Mouse (Mus musculus): ENCODE results near the gene Zfp423. TPM values are rescaled to one million over a fixed set of nuclear protein-coding genes. Genes with fewer than 3 reads are reported as not detected.

Gene Zfp423
- polyA plus RNA-seq, 1 experiment, result not detected

- H3K36me3 ChIP-seq (ENCODE audit: control insufficient read depth), result no peaks in the 10 kb centered on the region
- H3K4me1 ChIP-seq (ENCODE audit: control insufficient read depth), result no peaks in the 10 kb centered on the region
- no peaks in the 10 kb centered on the region for H3K27me3 ChIP-seq (ENCODE audit: control insufficient read depth)
- H3K4me3 ChIP-seq (replicated peaks), result no peak overlapping the region
- no peaks in the 10 kb centered on the region for H3K9me3 ChIP-seq (ENCODE audit: control insufficient read depth, low read length)
- no peak for TF ChIP-seq GATA1 (IDR thresholded peaks at IDR 0.05; ENCODE audit: low read length)
- TF ChIP-seq TAL1 (IDR thresholded peaks at IDR 0.05; ENCODE audit: low read length), result no peak
Observed at GRCm38 (mm10) chr8:87716726-87717248, 242.6 kb downstream of the Zfp423 start.

DNA sequence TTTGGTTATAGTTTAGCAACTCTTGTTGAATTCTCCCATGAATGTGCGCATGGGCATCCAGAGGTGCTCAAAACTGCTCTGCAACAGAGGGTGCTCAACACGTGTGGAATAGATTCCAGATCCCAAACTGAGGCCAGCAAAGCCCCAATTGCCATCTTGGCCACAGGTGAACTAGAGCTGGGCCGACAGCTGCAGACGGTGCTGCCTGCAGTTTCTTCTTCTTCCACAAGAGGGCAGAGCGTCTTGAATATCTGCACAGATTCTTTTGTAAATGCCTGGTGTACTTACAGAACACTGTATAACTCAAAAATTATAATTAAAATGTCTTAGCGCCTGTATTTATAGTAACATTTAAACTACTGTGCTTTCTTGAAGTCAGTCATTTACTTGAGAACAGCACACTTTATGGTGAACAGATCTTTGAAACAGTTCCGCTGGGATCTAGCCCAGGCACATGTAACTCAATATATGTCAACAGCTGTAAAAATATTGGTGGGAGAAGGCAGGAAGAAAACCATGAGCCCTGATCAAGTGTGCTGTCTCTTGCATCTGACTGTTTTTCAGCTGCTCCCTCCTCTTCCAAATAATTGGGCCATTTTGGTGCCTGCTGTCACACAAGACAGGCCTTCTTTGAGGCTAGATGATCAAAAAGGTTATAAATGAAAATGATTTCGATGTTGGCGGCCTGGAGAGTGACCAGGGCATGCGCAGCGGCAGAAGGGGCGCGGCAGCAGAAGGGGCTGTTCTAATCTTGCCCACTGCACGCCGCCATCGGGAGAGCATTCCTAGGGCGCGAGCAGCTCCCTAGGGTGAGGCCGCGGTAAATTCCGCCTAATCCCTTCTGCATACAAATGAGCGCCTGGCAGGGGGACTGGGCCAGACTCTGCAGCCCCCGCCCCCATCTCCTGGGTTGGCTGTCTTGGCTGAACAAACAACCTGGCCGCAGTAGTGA is 243.4 kb downstream of the Zfp423 start:
- Histone ChIP-seq H3K9me3 (ENCODE audit: control insufficient read depth, low read length) (no peaks in the 10 kb centered on the region), H3K4me3 (replicated peaks) (no peak overlapping the region), H3K4me1 (ENCODE audit: control insufficient read depth) (no peaks in the 10 kb centered on the region), H3K27me3 (ENCODE audit: control insufficient read depth) (no peaks in the 10 kb centered on the region), H3K36me3 (ENCODE audit: control insufficient read depth) (no peaks in the 10 kb centered on the region)
- TF ChIP-seq TAL1 (IDR thresholded peaks at IDR 0.05; ENCODE audit: low read length) (no peak), GATA1 (IDR thresholded peaks at IDR 0.05; ENCODE audit: low read length) (no peak)

DNA sequence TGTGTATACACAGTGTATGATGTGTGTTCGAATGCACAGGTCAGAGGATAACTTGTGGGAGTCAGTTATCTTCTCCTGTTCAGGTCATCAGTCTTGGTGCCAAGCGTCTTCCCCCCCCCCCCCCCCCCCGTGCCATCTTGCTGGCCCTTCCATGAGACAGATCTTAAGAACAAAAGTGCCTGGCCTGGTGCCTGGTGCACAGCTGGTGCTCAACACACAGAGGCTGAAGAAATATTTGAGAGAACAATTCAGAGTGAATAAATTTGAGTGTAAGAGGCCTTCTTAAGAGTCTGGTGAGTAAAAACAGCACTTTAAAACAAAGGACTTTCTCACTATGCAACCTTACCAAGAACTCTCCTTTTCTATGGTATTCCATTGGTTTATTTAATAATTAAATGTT is 245.4 kb downstream of the Zfp423 start:
- H3K4me1 ChIP-seq (ENCODE audit: control insufficient read depth), result no peaks in the 10 kb centered on the region
- no peak for TF ChIP-seq GATA1 (IDR thresholded peaks at IDR 0.05; ENCODE audit: low read length)
- no peak for TF ChIP-seq TAL1 (IDR thresholded peaks at IDR 0.05; ENCODE audit: low read length)
- no peaks in the 10 kb centered on the region for H3K36me3 ChIP-seq (ENCODE audit: control insufficient read depth)
- H3K4me3 ChIP-seq (replicated peaks), result no peak overlapping the region
- H3K27me3 ChIP-seq (ENCODE audit: control insufficient read depth), result no peaks in the 10 kb centered on the region
- no peaks in the 10 kb centered on the region for H3K9me3 ChIP-seq (ENCODE audit: control insufficient read depth, low read length)

DNA sequence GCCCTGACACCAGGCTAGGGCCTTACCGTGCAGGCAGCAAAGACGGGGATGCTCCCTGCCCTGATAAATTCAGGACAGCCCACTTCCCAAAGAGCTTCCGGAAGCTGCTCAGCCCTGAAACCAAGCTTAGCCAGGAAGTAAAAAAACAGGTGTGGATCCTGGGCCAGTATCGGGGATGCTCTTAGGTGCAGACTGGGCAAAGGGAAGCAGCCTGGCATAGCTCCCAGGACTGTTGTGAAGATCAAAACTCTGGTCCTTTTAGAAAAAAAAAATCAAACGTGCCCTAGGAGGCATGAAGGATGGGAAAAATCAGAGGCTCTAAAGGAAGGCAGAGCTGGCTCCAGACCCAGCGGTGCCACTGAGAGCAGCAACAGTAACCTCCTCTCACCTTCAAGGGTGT is 247.4 kb downstream of the Zfp423 start:
- Histone ChIP-seq H3K27me3 (ENCODE audit: control insufficient read depth) (no peaks in the 10 kb centered on the region), H3K9me3 (ENCODE audit: control insufficient read depth, low read length) (no peaks in the 10 kb centered on the region), H3K4me1 (ENCODE audit: control insufficient read depth) (no peaks in the 10 kb centered on the region), H3K4me3 (replicated peaks) (no peak overlapping the region), H3K36me3 (ENCODE audit: control insufficient read depth) (no peaks in the 10 kb centered on the region)
- TF ChIP-seq TAL1 (IDR thresholded peaks at IDR 0.05; ENCODE audit: low read length) (no peak), GATA1 (IDR thresholded peaks at IDR 0.05; ENCODE audit: low read length) (no peak)

- no peak overlapping the region for H3K4me3 ChIP-seq (replicated peaks)
- H3K9me3 ChIP-seq (ENCODE audit: control insufficient read depth, low read length), result no peaks in the 10 kb centered on the region
- H3K36me3 ChIP-seq (ENCODE audit: control insufficient read depth), result no peaks in the 10 kb centered on the region
- no peaks in the 10 kb centered on the region for H3K4me1 ChIP-seq (ENCODE audit: control insufficient read depth)
- H3K27me3 ChIP-seq (ENCODE audit: control insufficient read depth), result no peaks in the 10 kb centered on the region
- no peak for TF ChIP-seq GATA1 (IDR thresholded peaks at IDR 0.05; ENCODE audit: low read length)
Observed at GRCm38 (mm10) chr8:87708127-87708637, 251.2 kb downstream of the Zfp423 start.

DNA sequence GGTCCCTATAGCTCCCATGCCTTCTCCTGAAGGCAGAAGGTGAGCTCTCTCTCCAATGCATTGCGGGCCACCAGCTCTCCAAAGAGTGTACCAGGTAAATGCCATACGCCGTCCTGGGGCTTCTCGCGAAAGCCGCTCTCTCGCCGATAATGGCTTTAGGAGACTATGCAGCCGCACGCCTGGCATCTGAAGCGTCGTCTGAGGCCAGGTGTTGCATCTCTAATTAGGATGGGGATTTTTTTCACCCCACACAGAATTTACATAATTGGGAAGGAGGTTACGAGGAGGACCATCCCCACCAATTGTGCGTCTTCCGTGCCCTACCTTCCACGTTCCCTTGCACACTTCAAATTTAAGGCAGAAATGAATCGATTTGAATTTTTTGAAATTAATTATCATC is 252.2 kb downstream of the Zfp423 start:
- Histone ChIP-seq H3K27me3 (ENCODE audit: control insufficient read depth) (no peaks in the 10 kb centered on the region), H3K4me3 (replicated peaks) (no peak overlapping the region), H3K9me3 (ENCODE audit: control insufficient read depth, low read length) (no peaks in the 10 kb centered on the region), H3K4me1 (ENCODE audit: control insufficient read depth) (no peaks in the 10 kb centered on the region), H3K36me3 (ENCODE audit: control insufficient read depth) (no peaks in the 10 kb centered on the region)
- no peak for TF ChIP-seq GATA1 (IDR thresholded peaks at IDR 0.05; ENCODE audit: low read length)
- no peak for TF ChIP-seq TAL1 (IDR thresholded peaks at IDR 0.05; ENCODE audit: low read length)

DNA sequence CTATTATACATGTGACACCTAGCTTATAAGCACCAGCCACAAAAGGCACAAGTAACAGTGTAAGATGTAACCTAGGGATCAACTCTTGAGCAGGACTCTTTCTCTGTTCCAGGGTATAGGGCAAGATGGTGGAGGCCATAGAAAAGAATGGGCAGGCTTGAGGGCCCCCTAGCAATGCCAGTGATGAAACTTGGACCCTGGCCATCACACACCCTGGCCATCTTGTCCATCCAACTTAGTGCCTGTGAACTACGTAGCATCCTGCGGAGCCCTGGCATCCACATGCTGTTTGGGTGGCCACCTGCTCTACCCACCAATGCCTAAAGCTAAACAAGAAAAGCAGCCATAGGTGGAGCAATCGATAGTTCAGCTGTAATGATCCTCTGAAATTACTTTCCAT is 254.6 kb downstream of the Zfp423 start:
- Histone ChIP-seq H3K4me3 (replicated peaks) (no peak overlapping the region), H3K27me3 (ENCODE audit: control insufficient read depth) (no peaks in the 10 kb centered on the region), H3K9me3 (ENCODE audit: control insufficient read depth, low read length) (no peaks in the 10 kb centered on the region), H3K36me3 (ENCODE audit: control insufficient read depth) (no peaks in the 10 kb centered on the region), H3K4me1 (ENCODE audit: control insufficient read depth) (no peaks in the 10 kb centered on the region)
- TF ChIP-seq GATA1 (IDR thresholded peaks at IDR 0.05; ENCODE audit: low read length), result no peak
- TF ChIP-seq TAL1 (IDR thresholded peaks at IDR 0.05; ENCODE audit: low read length), result no peak

GRCm38 (mm10) chr8:87702790-87703311 is 256.5 kb downstream of the Zfp423 start:
- Histone ChIP-seq H3K9me3 (ENCODE audit: control insufficient read depth, low read length) (no peaks in the 10 kb centered on the region), H3K36me3 (ENCODE audit: control insufficient read depth) (no peaks in the 10 kb centered on the region), H3K4me1 (ENCODE audit: control insufficient read depth) (no peaks in the 10 kb centered on the region), H3K4me3 (replicated peaks) (no peak overlapping the region), H3K27me3 (ENCODE audit: control insufficient read depth) (no peaks in the 10 kb centered on the region)
- TF ChIP-seq GATA1 (IDR thresholded peaks at IDR 0.05; ENCODE audit: low read length), result no peak
- TF ChIP-seq TAL1 (IDR thresholded peaks at IDR 0.05; ENCODE audit: low read length), result no peak

GRCm38 (mm10) chr8:87702051-87702521 is 257.3 kb downstream of the Zfp423 start:
- no peaks in the 10 kb centered on the region for H3K9me3 ChIP-seq (ENCODE audit: control insufficient read depth, low read length)
- H3K4me1 ChIP-seq (ENCODE audit: control insufficient read depth), result no peaks in the 10 kb centered on the region
- no peaks in the 10 kb centered on the region for H3K36me3 ChIP-seq (ENCODE audit: control insufficient read depth)
- H3K4me3 ChIP-seq (replicated peaks), result no peak overlapping the region
- TF ChIP-seq TAL1 (IDR thresholded peaks at IDR 0.05; ENCODE audit: low read length) (no peak), GATA1 (IDR thresholded peaks at IDR 0.05; ENCODE audit: low read length) (no peak)
- no peaks in the 10 kb centered on the region for H3K27me3 ChIP-seq (ENCODE audit: control insufficient read depth)
